8 mouse cellular contexts compared by ENCODE assay signal in genomic region chr4:46356351-46357133, GRCm38 (mm10). TPM values are rescaled to one million over a fixed set of nuclear protein-coding genes. Genes with fewer than 3 reads are reported as not detected.
A peak's percentile ranks its signal among the peaks of the same experiment; 100 is the strongest.
DNase-seq lines count a peak whose midpoint lies in the region; ATAC-seq lines count a peak whose summit lies in the region.

No protein-coding gene starts in this region.

- DNase-seq in cerebellum, adult 8-10 months = peak; percentile 41
- no peak for DNase-seq in cerebellum, adult 9-11 months
- DNase-seq in ovary, postnatal 36 days (ENCODE audit: low spot score) = peak; percentile 47
- DNase-seq in ovary, postnatal 10 days (ENCODE audit: low spot score) = no peak
- DNase-seq in cerebellum, postnatal 14 days = peak; percentile 72 to 89
- peak; percentile 23 to 33 for DNase-seq in heart, adult 9 months (ENCODE audit: low spot score in 2 of 2)
- peak; percentile 57 for DNase-seq in liver, embryonic 13.5 days
- peak; percentile 39 for DNase-seq in spleen, adult 12 weeks (ENCODE audit: low spot score)

- H3K4me3 ChIP-seq in liver, embryonic 13.5 days (replicated peaks) = no peak overlapping the region

- H3K4me2 ChIP-seq in liver, embryonic 13.5 days = no peak overlapping the region

- H3K27me3 ChIP-seq in liver, embryonic 13.5 days = peaks cover 48% of the 10 kb centered on the region

- no peaks in the 10 kb centered on the region for H3K9me3 ChIP-seq in liver, embryonic 13.5 days (replicated peaks)

- 45% methylated on average over 12 of the region's 12 CpGs for WGBS in liver, embryonic 13.5 days (ENCODE audit: insufficient replicate concordance)

- H3K36me3 ChIP-seq in liver, embryonic 13.5 days = no peaks in the 10 kb centered on the region

- no peak overlapping the region for H3K9ac ChIP-seq in liver, embryonic 13.5 days

- no peaks in the 10 kb centered on the region for H3K4me1 ChIP-seq in liver, embryonic 13.5 days (replicated peaks)

- no peak for ATAC-seq in liver, embryonic 13.5 days (ENCODE audit: low read depth)

- H3K27ac ChIP-seq in liver, embryonic 13.5 days = no peak overlapping the region

RNA-seq across cellular contexts. Expression of gene Foxe1, which starts 13.1 kb away (rescaled TPM):
- not detected in 2 replicates for polyA plus RNA-seq in liver, embryonic 13.5 days (2015; fragmentation: Nextera tagmentation; extraction: Ambion mirVana)

RNA-seq across cellular contexts. Expression of gene Trmo, which starts 32.7 kb away (rescaled TPM):
- polyA plus RNA-seq in liver, embryonic 13.5 days (2015; fragmentation: Nextera tagmentation; extraction: Ambion mirVana) = 8.7 and 9.7 TPM in 2 replicates

RNA-seq across cellular contexts. Expression of gene Hemgn, which starts 56.8 kb away (rescaled TPM):
- polyA plus RNA-seq in liver, embryonic 13.5 days (2015; fragmentation: Nextera tagmentation; extraction: Ambion mirVana) = 405 and 482 TPM in 2 replicates

Comparison
In these comparisons a context has a peak if more than half of its experiments do, and no peak if none do; other contexts are left out.
1. DNase-seq: peak in cerebellum, adult 8-10 months (single experiment), ovary, postnatal 36 days (single experiment), cerebellum, postnatal 14 days (2 of 2), heart, adult 9 months (2 of 2), liver, embryonic 13.5 days (single experiment) and spleen, adult 12 weeks (single experiment); none in cerebellum, adult 9-11 months (single experiment) and ovary, postnatal 10 days (single experiment).